Mouse (Mus musculus) MEL (cell line): ENCODE results near the gene Pxdn. TPM values are rescaled to one million over a fixed set of nuclear protein-coding genes. Genes with fewer than 3 reads are reported as not detected.

Source experiments
- DNase-seq: peaks from one replicate; pipeline ENCODE4 v3.0.0; 2011; ENCODE audit warnings: low read depth, low spot score
- H3K27ac ChIP-seq: 2 replicates; pipeline ENCODE4 v1.5.1; 2012; ENCODE audit warnings: low read depth, mild to moderate bottlenecking, control low read depth, low read length, moderate library complexity; ENCODE audit not compliant: control insufficient read depth
- H3K27me3 ChIP-seq, 2 experiments: fragments of 150-350 bp in 1 of 2; sonication (generic) in 1 of 2; 2 replicates each; pipeline ENCODE4 v1.6.1; 2012; ENCODE audit warnings: low read length in 2 of 2, mild to moderate bottlenecking in 2 of 2, improper control_type of control experiment in 1 of 2, moderate library complexity in 1 of 2; ENCODE audit not compliant: insufficient read depth in 2 of 2, control insufficient read depth in 1 of 2
- H3K36me3 ChIP-seq, 2 experiments: 2 replicates each; pipeline ENCODE4 v1.6.1; 2012 to 2014; ENCODE audit warnings: low read length in 2 of 2, improper control_type of control experiment in 1 of 2, inconsistent platforms in 1 of 2, mild to moderate bottlenecking in 1 of 2; ENCODE audit not compliant: insufficient read depth in 2 of 2, control insufficient read depth in 1 of 2
- H3K4me1 ChIP-seq, 2 experiments: fragments of 150-350 bp in 1 of 2; sonication (generic) in 1 of 2; 2 replicates each; pipeline ENCODE4 v1.6.1; 2012; ENCODE audit warnings: low read length in 2 of 2, improper control_type of control experiment in 1 of 2, mild to moderate bottlenecking in 1 of 2; ENCODE audit not compliant: insufficient read depth in 2 of 2, control insufficient read depth in 1 of 2
- H3K4me3 ChIP-seq, 2 experiments: fragments of 150-350 bp in 1 of 2; sonication (generic) in 1 of 2; 2 replicates each; pipeline ENCODE4 v1.5.1; 2012; ENCODE audit warnings: low read depth in 2 of 2, low read length in 2 of 2, mild to moderate bottlenecking in 2 of 2, moderate library complexity in 2 of 2, control low read depth in 1 of 2, improper control_type of control experiment in 1 of 2; ENCODE audit not compliant: control insufficient read depth in 1 of 2, insufficient read depth in 1 of 2
- H3K79me2 ChIP-seq: 2 replicates; pipeline ENCODE4 v1.6.1; 2012; ENCODE audit warnings: mild to moderate bottlenecking, low read length, moderate library complexity; ENCODE audit not compliant: control insufficient read depth, poor library complexity, insufficient read depth
- H3K9ac ChIP-seq: 2 replicates; pipeline ENCODE4 v1.6.1; 2012; ENCODE audit warnings: low read depth, mild to moderate bottlenecking, control low read depth, low read length, moderate library complexity; ENCODE audit not compliant: control insufficient read depth, poor library complexity, severe bottlenecking
- H3K9me3 ChIP-seq: fragments of 150-350 bp; sonication (generic); replicated peaks from 2 replicates; pipeline ENCODE4 v1.6.1; 2012; ENCODE audit warnings: mild to moderate bottlenecking, low read length, improper control_type of control experiment, moderate library complexity; ENCODE audit not compliant: insufficient read depth
- BHLHE40 ChIP-seq: IDR thresholded peaks from 2 replicates; pipeline ENCODE4 v1.6.1; 2012; ENCODE audit warnings: low read depth, mild to moderate bottlenecking, inconsistent platforms, low read length, improper control_type of control experiment, borderline replicate concordance
- CHD1 ChIP-seq: IDR thresholded peaks from 2 replicates; pipeline ENCODE4 v1.6.1; 2012; ENCODE audit warnings: low read depth, mild to moderate bottlenecking, inconsistent platforms, low read length, improper control_type of control experiment
- E2F4 ChIP-seq: IDR thresholded peaks from 2 replicates; pipeline ENCODE4 v1.6.1; 2011; ENCODE audit warnings: low read depth, low read length, improper control_type of control experiment, borderline replicate concordance
- GABPA ChIP-seq: IDR thresholded peaks from 2 replicates; pipeline ENCODE4 v1.6.1; 2012; ENCODE audit warnings: low read depth, mild to moderate bottlenecking, inconsistent platforms, low read length, improper control_type of control experiment, moderate library complexity
- HCFC1 ChIP-seq: IDR thresholded peaks from 2 replicates; pipeline ENCODE4 v1.6.1; 2012; ENCODE audit warnings: low read depth, mild to moderate bottlenecking, inconsistent platforms, low read length, improper control_type of control experiment, moderate library complexity
- JUND ChIP-seq: IDR thresholded peaks from 2 replicates; pipeline ENCODE4 v1.6.1; 2011; ENCODE audit warnings: low read depth, mild to moderate bottlenecking, improper control_type of control experiment, low read length
- KAT2A ChIP-seq: conservative IDR thresholded peaks from 2 replicates; pipeline ENCODE4 v1.6.1; 2012; ENCODE audit warnings: low read depth, low read length, improper control_type of control experiment, inconsistent platforms
- MXI1 ChIP-seq: IDR thresholded peaks from 2 replicates; pipeline ENCODE4 v1.6.1; 2011; ENCODE audit warnings: mild to moderate bottlenecking, low read depth, low read length, improper control_type of control experiment
- NELFE ChIP-seq: IDR thresholded peaks from 2 replicates; pipeline ENCODE4 v1.6.1; 2011; ENCODE audit warnings: low read depth, low read length, improper control_type of control experiment
- POLR2AphosphoS2 ChIP-seq: IDR thresholded peaks from 2 replicates; pipeline ENCODE4 v1.6.1; 2011; ENCODE audit warnings: low read length, improper control_type of control experiment
- POLR2AphosphoS5 ChIP-seq: IDR thresholded peaks from 2 replicates; pipeline ENCODE4 v1.6.1; 2012; ENCODE audit warnings: low read depth, borderline replicate concordance, mild to moderate bottlenecking, inconsistent platforms, low read length, moderate library complexity, mixed read lengths
- RCOR1 ChIP-seq: IDR thresholded peaks from 2 replicates; pipeline ENCODE4 v1.6.1; 2012; ENCODE audit warnings: low read depth, mild to moderate bottlenecking, inconsistent platforms, low read length, improper control_type of control experiment
- SMC3 ChIP-seq: IDR thresholded peaks from 2 replicates; pipeline ENCODE4 v1.6.1; 2011; ENCODE audit warnings: low read depth, low read length, improper control_type of control experiment
- TAL1 ChIP-seq: IDR thresholded peaks from 2 replicates; pipeline ENCODE4 v1.6.1; 2012; ENCODE audit warnings: mild to moderate bottlenecking, inconsistent platforms, low read length, moderate library complexity, mixed read lengths
- TCF12 ChIP-seq: IDR thresholded peaks from 2 replicates; pipeline ENCODE4 v1.6.1; 2014; ENCODE audit warnings: low read depth, mild to moderate bottlenecking, inconsistent platforms, low read length, improper control_type of control experiment, moderate library complexity
- UBTF ChIP-seq: IDR thresholded peaks from 2 replicates; pipeline ENCODE4 v1.6.1; 2012; ENCODE audit warnings: low read depth, mild to moderate bottlenecking, inconsistent platforms, low read length, improper control_type of control experiment, moderate library complexity, borderline replicate concordance; ENCODE audit not compliant: insufficient read depth
- USF2 ChIP-seq, 2 experiments: IDR thresholded peaks; 2 replicates each; pipeline ENCODE4 v1.6.1; 2011 to 2012; ENCODE audit warnings: improper control_type of control experiment in 2 of 2, low read length in 2 of 2, borderline replicate concordance in 1 of 2, inconsistent platforms in 1 of 2, low read depth in 1 of 2, mild to moderate bottlenecking in 1 of 2; ENCODE audit not compliant: insufficient read depth in 1 of 2
- ZC3H11A ChIP-seq: IDR thresholded peaks from 2 replicates; pipeline ENCODE4 v1.6.1; 2012; ENCODE audit warnings: low read depth, mild to moderate bottlenecking, inconsistent platforms, low read length, improper control_type of control experiment
- polyA plus RNA-seq, 2 experiments: library from polyadenylated mRNA; stranded (reverse) in 1 of 2; unstranded in 1 of 2; fragments of >175 nt in 1 of 2; fragments of >200 nt in 1 of 2; gene quantifications; 2 replicates each; pipeline versions ENCODE4 v1.2.1 to v1.2.4; 2012; ENCODE audit warnings: low replicate concordance in 2 of 2, low read depth in 1 of 2; ENCODE audit not compliant: insufficient read length in 2 of 2, insufficient read depth in 1 of 2, missing spikeins in 1 of 2
- total RNA-seq: library from RNA; depleted of rRNA; stranded (reverse); fragments of 300-350 nt; gene quantifications from 2 replicates; pipeline ENCODE4 v1.2.3, GENCODE M21; 2012

Pxdn gene
- total and polyA plus RNA-seq, 3 experiments: not detected

- no peak for DNase-seq
- Histone ChIP-seq H3K4me1 (no peaks in the 10 kb centered on the region), H3K9me3 (no peaks in the 10 kb centered on the region), H3K4me3 (no peak overlapping the region), H3K27ac (no peak overlapping the region), H3K27me3 (no peaks in the 10 kb centered on the region), H3K36me3 (no peaks in the 10 kb centered on the region), H3K9ac (no peak overlapping the region), H3K79me2 (no peaks in the 10 kb centered on the region)
- TF ChIP-seq USF2 (IDR thresholded peaks at IDR 0.05; ENCODE audit: borderline replicate concordance in 1 of 2, insufficient read depth in 1 of 2, low read depth in 1 of 2, low read length in 2 of 2) (no peak), RCOR1 (no peak), E2F4 (no peak), BHLHE40 (no peak), CHD1 (no peak), TCF12 (no peak), ZC3H11A (no peak), MXI1 (no peak), GABPA (no peak)
Observed at GRCm38 (mm10) chr12:30004365-30004723, 66.9 kb downstream of the Pxdn start.

GRCm38 (mm10) chr12:30006586-30006985 is 69.2 kb downstream of the Pxdn start:
- Histone ChIP-seq H3K36me3 (no peaks in the 10 kb centered on the region), H3K9me3 (no peaks in the 10 kb centered on the region)
- TF ChIP-seq POLR2AphosphoS5 (no peak), JUND (no peak), SMC3 (no peak), NELFE (no peak), UBTF (no peak), POLR2AphosphoS2 (no peak), TAL1 (no peak), HCFC1 (no peak), BHLHE40 (no peak), KAT2A (no peak)
- TF ChIP-seq, all 39 proteins: peak for 0

More at GRCm38 (mm10) chr12:30006586-30006985, 69.2 kb downstream of the Pxdn start:
- Histone ChIP-seq H3K4me1 (no peaks in the 10 kb centered on the region), H3K27me3 (no peaks in the 10 kb centered on the region), H3K27ac (no peak overlapping the region), H3K79me2 (no peaks in the 10 kb centered on the region), H3K9ac (no peak overlapping the region), H3K4me3 (no peak overlapping the region)
- no peak for DNase-seq
